Mouse (Mus musculus) leukemia stem cell, adult 10-12 weeks (primary cell): Measurements from ENCODE around the gene Rabepk. TPM values are rescaled to one million over a fixed set of nuclear protein-coding genes. Genes with fewer than 3 reads are reported as not detected.

Experiments
- polyA plus RNA-seq: library from polyadenylated mRNA; stranded (reverse); fragments of >175 nt; gene quantifications from 2 replicates; pipeline ENCODE4 v1.2.3, GENCODE M21; 2012; ENCODE audit warnings: low replicate concordance

The Rabepk gene
- 5.6 and 20.6 TPM in 2 replicates for polyA plus RNA-seq

GRCm38 (mm10) chr2:34799357-34800256 lies at the start of gene Rabepk:
Gene Rabepk (minus strand): TSS chr2:34799912.

GRCm38 (mm10) chr2:34832766-34833457 lies 33.2 kb upstream of the Rabepk start, which contains the start of gene Gm34653:
Gene Gm34653 (plus strand): TSS chr2:34833007.

GRCm38 (mm10) chr2:34825827-34826459 lies 26.2 kb upstream of the Rabepk start, which contains the start of gene Fbxw2:
Gene Fbxw2 (minus strand): TSS chr2:34826311.

GRCm38 (mm10) chr2:34771368-34772226 lies 28.1 kb downstream of the Rabepk start, which contains the start of gene Hspa5:
Gene Hspa5 (plus strand): TSS chr2:34771970.

DNA sequence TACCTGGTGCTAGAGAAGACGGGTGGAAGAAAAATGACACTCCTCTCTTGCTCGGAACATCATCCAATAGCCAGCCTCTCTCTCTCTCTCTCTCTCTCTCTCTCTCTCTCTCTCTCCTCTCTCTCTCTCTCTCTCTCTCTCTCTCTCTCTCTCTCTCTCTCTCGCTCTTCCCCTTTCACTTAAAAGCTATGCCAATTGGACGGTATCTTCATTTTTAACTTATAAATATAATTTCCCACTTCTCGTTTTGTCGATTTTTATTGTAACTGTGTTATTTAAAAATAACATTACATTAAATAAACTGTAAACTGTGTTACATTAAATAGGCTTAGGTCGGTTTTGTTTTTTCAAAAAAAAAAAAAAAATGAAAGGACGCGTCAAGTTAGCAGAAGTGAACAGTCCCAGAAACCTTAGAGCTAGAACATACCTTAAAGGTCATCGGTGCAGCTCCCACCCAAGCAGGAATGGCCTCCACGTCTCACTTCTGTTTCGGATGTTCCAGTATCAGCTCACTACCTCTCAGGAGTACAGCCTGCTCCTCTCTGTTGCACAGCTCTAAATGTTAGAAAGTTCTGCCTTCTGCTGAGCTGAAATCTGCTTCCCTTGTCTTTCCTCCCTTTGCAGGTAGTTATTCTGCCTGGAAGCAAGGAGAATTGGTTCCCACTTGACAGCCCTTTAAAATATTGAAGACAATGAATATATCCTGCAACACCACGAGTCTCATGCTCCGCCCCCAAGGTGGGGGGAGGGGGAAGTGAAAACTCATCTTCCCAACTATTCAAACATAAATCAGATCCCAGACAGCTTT lies 45.0 kb downstream of the Rabepk start, which contains the start of gene Gapvd1:
Gapvd1 (minus strand) TSS at position 682 of the 808 bp plus-strand sequence.

Other genes with a start within 250 kb of the Rabepk start
- 20.5 and 24.6 TPM in 2 replicates for gene Gapvd1, start 44.7 kb downstream of the Rabepk start, polyA plus RNA-seq
- gene Hspa5, start 27.9 kb downstream of the Rabepk start, polyA plus RNA-seq, result 56.4 and 125 TPM in 2 replicates
- 25.3 and 42.4 TPM in 2 replicates for gene Fbxw2, start 26.4 kb upstream of the Rabepk start, polyA plus RNA-seq
- gene Gm34653, start 33.1 kb upstream of the Rabepk start, polyA plus RNA-seq, result not detected in 2 replicates
- not detected in 2 replicates for gene Cutal, start 74.5 kb upstream of the Rabepk start, polyA plus RNA-seq
- 5.3 and 11.2 TPM in 2 replicates for gene Psmd5, start 75.1 kb upstream of the Rabepk start, polyA plus RNA-seq
- gene Phf19, start 114.1 kb upstream of the Rabepk start, polyA plus RNA-seq, result 2.7 and 3.9 TPM in 2 replicates
- gene Traf1, start 161.9 kb upstream of the Rabepk start, polyA plus RNA-seq, result 3.8 and 5.1 TPM in 2 replicates